Mouse (Mus musculus): Measurements from ENCODE around the gene Gm12248. TPM values are rescaled to one million over a fixed set of nuclear protein-coding genes. Genes with fewer than 3 reads are reported as not detected.
A peak's percentile ranks its signal among the peaks of the same experiment; 100 is the strongest.
"Not testable (repeated sequence)": the region's sequence is repeated elsewhere in the genome, so short reads cannot be mapped to it uniquely, and the experiment has no call there.

Gene Gm12248
- polyA plus RNA-seq, 1 experiment = not detected

DNA sequence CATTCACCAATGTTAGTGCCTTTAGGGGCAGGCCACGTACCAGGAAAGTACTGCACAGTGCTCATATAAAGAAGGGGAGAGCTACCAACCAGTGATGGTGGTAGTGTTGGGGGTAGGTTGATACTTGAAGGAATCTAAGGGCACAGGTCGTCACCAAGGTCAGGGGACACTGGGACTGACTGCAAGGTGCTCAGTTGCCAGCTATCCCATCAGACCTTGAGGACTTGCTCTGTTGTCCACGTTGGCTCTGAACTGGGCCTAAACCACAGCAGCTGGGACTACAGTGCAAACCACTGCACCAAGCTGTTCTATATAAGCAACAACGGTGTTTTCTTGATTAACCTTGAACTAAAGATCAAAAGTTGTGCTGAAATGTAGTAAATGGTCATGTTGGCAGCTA is 30.3 kb downstream of the Gm12248 start:
- Histone ChIP-seq H3K27me3 (ENCODE audit: control insufficient read depth, insufficient read depth, low read length, poor library complexity, severe bottlenecking) (no peaks in the 10 kb centered on the region), H3K4me3 (ENCODE audit: low read depth, low read length) (no peak overlapping the region), H3K9me3 (replicated peaks; ENCODE audit: control insufficient read depth, insufficient read depth, low read length, poor library complexity, severe bottlenecking) (no peaks in the 10 kb centered on the region), H3K36me3 (ENCODE audit: control insufficient read depth, insufficient read depth, low read length, poor library complexity, severe bottlenecking) (peaks cover 22% of the 10 kb centered on the region), H3K27ac (ENCODE audit: insufficient read depth, low read length) (no peak overlapping the region), H3K9ac (ENCODE audit: low read depth, poor library complexity, severe bottlenecking) (no peak overlapping the region), H3K4me1 (ENCODE audit: control insufficient read depth, insufficient read depth, low read length) (no peaks in the 10 kb centered on the region)
- TF ChIP-seq EP300 (IDR thresholded peaks at IDR 0.05; ENCODE audit: insufficient read depth, low read depth, low read length) = no peak
- TF ChIP-seq CTCF (IDR thresholded peaks at IDR 0.05; ENCODE audit: low read depth, low read length) = no peak
- TF ChIP-seq POLR2A (IDR thresholded peaks at IDR 0.05; ENCODE audit: insufficient read depth, low read length) = no peak

DNA sequence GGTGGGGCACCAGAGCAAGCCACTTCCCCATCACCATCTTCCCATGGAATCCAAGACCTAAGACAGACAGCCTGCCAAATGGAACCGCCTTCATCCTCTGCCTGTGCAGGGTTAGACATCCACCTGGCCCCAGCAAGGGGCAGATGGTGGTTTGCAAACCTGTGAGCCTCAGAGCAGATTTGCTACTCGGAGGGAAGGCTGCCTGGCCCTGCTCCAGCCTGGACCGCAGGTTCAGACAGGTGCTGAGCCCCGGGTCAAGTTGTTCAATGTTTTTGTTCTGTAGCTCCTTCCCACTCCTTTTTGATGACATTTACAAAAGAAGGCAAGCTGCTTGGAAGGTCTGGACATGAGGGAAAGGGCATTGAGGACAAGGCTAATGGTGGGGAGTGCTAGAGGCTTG is 31.7 kb downstream of the Gm12248 start:
- H3K4me3 ChIP-seq (ENCODE audit: low read depth, low read length); H3K9ac ChIP-seq (ENCODE audit: low read depth, poor library complexity, severe bottlenecking); H3K4me1 ChIP-seq (ENCODE audit: control insufficient read depth, insufficient read depth, low read length); H3K9me3 ChIP-seq (replicated peaks; ENCODE audit: control insufficient read depth, insufficient read depth, low read length, poor library complexity, severe bottlenecking); H3K27me3 ChIP-seq (ENCODE audit: control insufficient read depth, insufficient read depth, low read length, poor library complexity, severe bottlenecking); H3K27ac ChIP-seq (ENCODE audit: insufficient read depth, low read length): not testable (repeated sequence)
- peaks cover 34% of the 10 kb centered on the region for H3K36me3 ChIP-seq (ENCODE audit: control insufficient read depth, insufficient read depth, low read length, poor library complexity, severe bottlenecking)

DNA sequence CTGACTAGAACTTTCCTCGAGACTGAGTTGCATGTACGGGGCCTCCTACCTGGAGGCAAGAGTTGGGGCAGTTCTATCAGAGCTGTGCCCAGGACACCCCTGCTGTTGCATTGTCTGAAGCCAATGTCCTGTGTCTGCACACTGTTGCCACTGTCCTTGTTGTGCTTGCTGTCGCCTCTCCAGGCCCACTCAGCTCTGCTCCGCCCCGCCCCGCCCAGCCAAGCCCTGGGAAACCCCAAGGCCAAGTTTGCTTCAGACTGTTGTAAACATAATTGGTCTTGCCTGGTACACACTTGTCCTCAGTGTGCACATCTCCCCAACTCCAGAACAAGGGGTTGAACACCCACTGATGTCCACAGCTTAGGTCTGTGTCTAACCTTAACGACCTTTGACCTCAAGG is 33.2 kb downstream of the Gm12248 start:
- not testable (repeated sequence) for H3K9me3 ChIP-seq (replicated peaks; ENCODE audit: control insufficient read depth, insufficient read depth, low read length, poor library complexity, severe bottlenecking); H3K4me3 ChIP-seq (ENCODE audit: low read depth, low read length); H3K4me1 ChIP-seq (ENCODE audit: control insufficient read depth, insufficient read depth, low read length); H3K27me3 ChIP-seq (ENCODE audit: control insufficient read depth, insufficient read depth, low read length, poor library complexity, severe bottlenecking); H3K27ac ChIP-seq (ENCODE audit: insufficient read depth, low read length); H3K9ac ChIP-seq (ENCODE audit: low read depth, poor library complexity, severe bottlenecking)
- peaks cover 46% of the 10 kb centered on the region for H3K36me3 ChIP-seq (ENCODE audit: control insufficient read depth, insufficient read depth, low read length, poor library complexity, severe bottlenecking)

DNA sequence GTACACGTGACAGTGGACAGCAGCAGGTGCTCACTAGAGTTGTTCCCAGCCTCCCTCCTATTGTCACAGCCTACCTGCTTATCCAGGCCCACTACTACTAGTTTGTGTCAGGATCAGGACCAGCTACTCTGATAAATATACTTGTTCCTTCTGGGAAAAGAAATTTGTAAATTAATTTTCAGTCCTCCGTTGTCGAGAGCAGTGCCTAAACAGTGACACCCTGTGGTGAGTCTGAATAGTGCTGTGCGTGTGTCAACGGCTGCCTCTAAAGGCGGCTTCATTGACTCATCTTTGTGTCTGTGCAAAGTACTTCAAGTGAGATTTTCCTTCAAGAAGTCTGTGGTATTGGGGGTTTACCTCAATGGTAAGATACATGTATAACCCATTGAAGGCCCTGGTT is 35.5 kb downstream of the Gm12248 start:
- Histone ChIP-seq H3K4me1 (ENCODE audit: control insufficient read depth, insufficient read depth, low read length) (no peaks in the 10 kb centered on the region), H3K27me3 (ENCODE audit: control insufficient read depth, insufficient read depth, low read length, poor library complexity, severe bottlenecking) (no peaks in the 10 kb centered on the region), H3K27ac (ENCODE audit: insufficient read depth, low read length) (peak overlapping the region; percentile 12; the same call in 1 of the 2 replicates), H3K4me3 (ENCODE audit: low read depth, low read length) (no peak overlapping the region), H3K9me3 (replicated peaks; ENCODE audit: control insufficient read depth, insufficient read depth, low read length, poor library complexity, severe bottlenecking) (no peaks in the 10 kb centered on the region), H3K9ac (ENCODE audit: low read depth, poor library complexity, severe bottlenecking) (no peak overlapping the region), H3K36me3 (ENCODE audit: control insufficient read depth, insufficient read depth, low read length, poor library complexity, severe bottlenecking) (peaks cover 68% of the 10 kb centered on the region)
- peak; percentile 58 for TF ChIP-seq CTCF (IDR thresholded peaks at IDR 0.05; ENCODE audit: low read depth, low read length)
- no peak for TF ChIP-seq EP300 (IDR thresholded peaks at IDR 0.05; ENCODE audit: insufficient read depth, low read depth, low read length)
- no peak for TF ChIP-seq POLR2A (IDR thresholded peaks at IDR 0.05; ENCODE audit: insufficient read depth, low read length)

DNA sequence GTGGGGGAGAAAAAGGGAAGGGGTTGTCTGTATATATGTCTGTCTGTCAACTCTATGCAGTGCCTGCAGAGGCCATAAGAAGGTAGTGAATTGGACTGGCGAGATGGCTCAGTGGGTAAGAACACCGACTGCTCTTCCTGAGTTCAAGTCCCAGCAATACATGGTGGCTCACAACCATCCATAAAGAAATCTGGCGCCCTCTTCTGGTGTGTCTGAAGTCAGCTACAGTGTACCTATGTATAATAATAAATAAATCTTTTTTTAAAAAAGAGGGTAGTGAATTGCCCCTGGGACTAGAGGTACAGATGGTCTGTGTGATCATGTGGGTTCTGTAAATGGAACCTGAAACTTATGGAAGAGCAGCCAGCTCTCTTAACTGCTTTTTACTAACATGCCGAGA is 46.5 kb downstream of the Gm12248 start:
- Histone ChIP-seq H3K4me3 (ENCODE audit: low read depth, low read length) (no peak overlapping the region), H3K9me3 (replicated peaks; ENCODE audit: control insufficient read depth, insufficient read depth, low read length, poor library complexity, severe bottlenecking) (no peaks in the 10 kb centered on the region), H3K36me3 (ENCODE audit: control insufficient read depth, insufficient read depth, low read length, poor library complexity, severe bottlenecking) (peaks cover 86% of the 10 kb centered on the region), H3K27ac (ENCODE audit: insufficient read depth, low read length) (no peak overlapping the region), H3K9ac (ENCODE audit: low read depth, poor library complexity, severe bottlenecking) (no peak overlapping the region), H3K27me3 (ENCODE audit: control insufficient read depth, insufficient read depth, low read length, poor library complexity, severe bottlenecking) (no peaks in the 10 kb centered on the region), H3K4me1 (ENCODE audit: control insufficient read depth, insufficient read depth, low read length) (peaks cover 1% of the 10 kb centered on the region)
- no peak for TF ChIP-seq CTCF (IDR thresholded peaks at IDR 0.05; ENCODE audit: low read depth, low read length)

DNA sequence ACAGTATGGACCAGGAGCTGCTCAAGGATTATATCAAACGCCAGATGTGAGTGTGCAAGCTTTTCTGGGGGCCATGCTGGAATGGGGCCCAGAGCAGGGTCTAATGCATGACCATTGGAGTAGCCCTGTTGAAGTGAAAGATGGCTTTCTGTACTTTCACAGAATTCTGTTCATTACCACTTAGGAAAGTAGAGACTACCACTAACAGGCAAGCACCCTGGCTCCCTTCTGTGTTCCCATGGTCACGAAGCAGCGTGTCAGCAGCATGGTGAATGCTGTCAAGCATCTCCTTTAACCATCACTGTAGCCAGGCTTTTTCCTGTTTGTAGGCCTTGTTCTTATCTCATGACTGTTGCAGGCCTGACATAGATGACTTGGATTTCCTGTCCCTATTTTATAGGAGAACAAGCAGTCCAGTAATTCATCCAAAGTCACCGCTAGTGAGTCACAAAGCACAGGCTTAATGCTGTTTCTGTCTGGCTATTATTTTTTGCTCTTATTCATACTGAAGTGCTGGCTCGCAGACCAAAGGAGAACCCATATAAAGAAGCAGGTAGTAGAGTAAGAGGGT is 50.0 kb downstream of the Gm12248 start:
- H3K36me3 ChIP-seq (ENCODE audit: control insufficient read depth, insufficient read depth, low read length, poor library complexity, severe bottlenecking) = peaks cover 61% of the 10 kb centered on the region
- H3K9me3 ChIP-seq (replicated peaks; ENCODE audit: control insufficient read depth, insufficient read depth, low read length, poor library complexity, severe bottlenecking) = no peaks in the 10 kb centered on the region
- TF ChIP-seq CTCF (IDR thresholded peaks at IDR 0.05; ENCODE audit: low read depth, low read length) (no peak), POLR2A (IDR thresholded peaks at IDR 0.05; ENCODE audit: insufficient read depth, low read length) (no peak), EP300 (IDR thresholded peaks at IDR 0.05; ENCODE audit: insufficient read depth, low read depth, low read length) (no peak)
- H3K4me1 ChIP-seq (ENCODE audit: control insufficient read depth, insufficient read depth, low read length) = peaks cover 1% of the 10 kb centered on the region
- H3K9ac ChIP-seq (ENCODE audit: low read depth, poor library complexity, severe bottlenecking) = no peak overlapping the region
- no peak overlapping the region for H3K27ac ChIP-seq (ENCODE audit: insufficient read depth, low read length)
- no peak overlapping the region for H3K4me3 ChIP-seq (ENCODE audit: low read depth, low read length)
- H3K27me3 ChIP-seq (ENCODE audit: control insufficient read depth, insufficient read depth, low read length, poor library complexity, severe bottlenecking) = no peaks in the 10 kb centered on the region

All from ES-Bruce4 (cell line).